Mouse (Mus musculus) layer of hippocampus, adult 11-12 months (tissue): ENCODE results near the gene Krtap5-2.
A peak's percentile ranks its signal among the peaks of the same experiment; 100 is the strongest.
"Not testable (repeated sequence)": the region's sequence is repeated elsewhere in the genome, so short reads cannot be mapped to it uniquely, and the experiment has no call there.

Experiments
- DNase-seq: peaks from one replicate; pipeline ENCODE4 v3.0.0; 2022; ENCODE audit warnings: low spot score

Gene Krtap5-2

GRCm38 (mm10) chr7:142135934-142136333, 39.9 kb downstream of the Krtap5-2 start, which contains the start of gene Gm39115:
Gene Gm39115 (minus strand): TSS chr7:142136034.
- not testable (repeated sequence) for DNase-seq

- peak; percentile 21 for DNase-seq
Measured at GRCm38 (mm10) chr7:142134206-142134995, 41.4 kb downstream of the Krtap5-2 start.

- DNase-seq, result no peak
Measured at GRCm38 (mm10) chr7:142128843-142129242, 47.0 kb downstream of the Krtap5-2 start.
